Mouse (Mus musculus): ENCODE results near the gene Sav1. TPM values are rescaled to one million over a fixed set of nuclear protein-coding genes. Genes with fewer than 3 reads are reported as not detected.

The Sav1 gene
- polyA plus RNA-seq, 1 experiment from 2014 or later: 7.3 TPM

DNA sequence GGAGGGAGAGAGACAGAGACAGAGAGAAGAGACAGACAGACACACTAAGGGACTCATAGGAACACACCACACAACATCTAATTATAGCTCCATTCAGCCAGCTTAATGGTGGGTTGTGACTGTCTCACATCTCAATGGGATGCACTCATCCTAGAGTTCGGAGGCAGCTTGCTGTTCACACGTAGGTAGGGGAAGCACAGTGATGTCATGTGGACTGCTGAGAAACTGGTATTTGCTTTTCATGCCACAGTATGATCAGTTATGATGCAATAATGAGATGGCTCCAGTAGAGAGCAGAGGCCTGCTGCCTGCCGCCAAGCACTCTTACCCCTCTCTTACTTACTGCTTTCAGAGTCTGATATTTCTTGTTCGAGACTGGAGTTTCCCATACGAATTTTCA is 40.9 kb downstream of the Sav1 start:
- 93% methylated on average over 5 of the region's 5 CpGs for WGBS
- Histone ChIP-seq H3K9me3 (no peaks in the 10 kb centered on the region), H3K36me3 (peaks cover 17% of the 10 kb centered on the region; the same call in 1 of the 2 replicates), H3K27ac (replicated peaks) (no peak overlapping the region), H3K4me3 (no peak overlapping the region), H3K4me1 (no peaks in the 10 kb centered on the region), H3K4me2 (replicated peaks) (no peak overlapping the region), H3K27me3 (no peaks in the 10 kb centered on the region), H3K9ac (replicated peaks) (no peak overlapping the region)
- no peak for ATAC-seq (ENCODE audit: low FRiP score, low read depth)

- Histone ChIP-seq H3K27ac (replicated peaks) (no peak overlapping the region), H3K36me3 (peaks cover 24% of the 10 kb centered on the region)
- WGBS: 42% methylated on average over 1 of the region's 1 CpGs
Observed at GRCm38 (mm10) chr12:69941655-69942329, 45.0 kb downstream of the Sav1 start.

GRCm38 (mm10) chr12:69939291-69939690 is 47.5 kb downstream of the Sav1 start:
- Histone ChIP-seq H3K4me1 (0 out of 2 replicates have a peak, but pooled peaks cover 4% of the 10 kb centered on the region), H3K36me3 (peaks cover 35% of the 10 kb centered on the region), H3K27ac (replicated peaks) (no peak overlapping the region), H3K27me3 (no peaks in the 10 kb centered on the region), H3K4me2 (replicated peaks) (no peak overlapping the region), H3K9me3 (peaks cover 4% of the 10 kb centered on the region; the same call in 1 of the 2 replicates), H3K4me3 (no peak overlapping the region), H3K9ac (replicated peaks) (no peak overlapping the region)
- 58% methylated on average over 2 of the region's 2 CpGs for WGBS
- ATAC-seq (ENCODE audit: low FRiP score, low read depth): no peak

More at GRCm38 (mm10) chr12:69941655-69942329, 45.0 kb downstream of the Sav1 start:
- Histone ChIP-seq H3K9me3 (peaks cover 4% of the 10 kb centered on the region; the same call in 1 of the 2 replicates), H3K4me1 (0 out of 2 replicates have a peak, but pooled peaks cover 4% of the 10 kb centered on the region), H3K9ac (replicated peaks) (no peak overlapping the region), H3K4me3 (no peak overlapping the region), H3K27me3 (no peaks in the 10 kb centered on the region), H3K4me2 (replicated peaks) (no peak overlapping the region)
- no peak for ATAC-seq (ENCODE audit: low FRiP score, low read depth)

DNA sequence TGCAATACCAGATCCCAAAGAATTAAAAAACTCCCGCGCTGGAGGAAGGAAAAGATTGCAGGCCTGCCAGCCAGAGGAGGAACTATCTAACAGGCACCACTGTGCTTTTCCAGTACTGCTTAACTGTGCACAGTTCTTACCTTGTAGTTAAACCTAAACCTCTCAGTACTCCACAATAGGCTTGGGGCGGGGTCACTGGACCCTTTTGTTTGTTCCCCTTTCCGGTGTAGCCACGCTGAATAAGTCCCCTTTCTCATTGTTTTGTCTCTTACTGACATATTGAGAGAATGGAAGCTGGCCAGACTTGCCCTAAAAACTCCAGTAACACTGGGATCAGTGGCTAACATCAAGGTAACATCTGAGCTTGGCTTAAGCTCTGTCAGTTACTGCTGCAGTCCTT is 49.1 kb downstream of the Sav1 start:
- Histone ChIP-seq H3K4me1 (0 out of 2 replicates have a peak, but pooled peaks cover 4% of the 10 kb centered on the region), H3K27me3 (no peaks in the 10 kb centered on the region), H3K9me3 (peaks cover 4% of the 10 kb centered on the region; the same call in 1 of the 2 replicates), H3K27ac (replicated peaks) (no peak overlapping the region), H3K4me2 (replicated peaks) (no peak overlapping the region), H3K9ac (replicated peaks) (no peak overlapping the region), H3K36me3 (peaks cover 35% of the 10 kb centered on the region), H3K4me3 (no peak overlapping the region)
- no peak for ATAC-seq (ENCODE audit: low FRiP score, low read depth)
- 45% methylated on average over 5 of the region's 5 CpGs for WGBS

GRCm38 (mm10) chr12:69926716-69927115 is 60.1 kb downstream of the Sav1 start:
- Histone ChIP-seq H3K9ac (replicated peaks) (no peak overlapping the region), H3K27ac (replicated peaks) (no peak overlapping the region), H3K36me3 (peaks cover 17% of the 10 kb centered on the region; the same call in 1 of the 2 replicates), H3K9me3 (no peaks in the 10 kb centered on the region), H3K4me3 (no peak overlapping the region), H3K4me1 (no peaks in the 10 kb centered on the region), H3K27me3 (no peaks in the 10 kb centered on the region), H3K4me2 (replicated peaks) (no peak overlapping the region)
- WGBS: 53% methylated on average over 7 of the region's 7 CpGs
- ATAC-seq (ENCODE audit: low FRiP score, low read depth): no peak

DNA sequence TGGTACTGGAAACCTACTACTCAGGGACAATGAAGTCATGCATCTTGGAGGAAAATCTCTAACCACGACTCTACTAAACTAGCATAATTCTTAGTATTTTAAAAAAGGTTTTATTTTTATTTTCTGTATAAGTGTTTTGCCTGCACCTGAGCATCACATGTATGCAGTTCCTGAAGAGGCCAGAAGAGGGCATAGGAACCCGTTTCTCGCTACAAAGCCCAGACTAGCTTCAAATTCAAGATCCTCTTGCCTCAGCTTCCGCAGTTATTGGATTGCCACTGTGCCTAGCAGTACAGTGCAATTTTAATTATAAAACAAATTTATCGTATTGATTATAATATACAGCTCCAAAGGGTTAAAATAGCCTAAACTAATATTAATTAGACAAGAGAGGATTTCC is 62.8 kb downstream of the Sav1 start:
- Histone ChIP-seq H3K9me3 (no peaks in the 10 kb centered on the region), H3K27me3 (no peaks in the 10 kb centered on the region), H3K27ac (replicated peaks) (no peak overlapping the region), H3K4me2 (replicated peaks) (no peak overlapping the region), H3K36me3 (peaks cover 6% of the 10 kb centered on the region; the same call in 1 of the 2 replicates), H3K4me1 (no peaks in the 10 kb centered on the region), H3K9ac (replicated peaks) (no peak overlapping the region), H3K4me3 (no peak overlapping the region)
- WGBS: 16% methylated on average over 5 of the region's 5 CpGs
- no peak for ATAC-seq (ENCODE audit: low FRiP score, low read depth)

DNA sequence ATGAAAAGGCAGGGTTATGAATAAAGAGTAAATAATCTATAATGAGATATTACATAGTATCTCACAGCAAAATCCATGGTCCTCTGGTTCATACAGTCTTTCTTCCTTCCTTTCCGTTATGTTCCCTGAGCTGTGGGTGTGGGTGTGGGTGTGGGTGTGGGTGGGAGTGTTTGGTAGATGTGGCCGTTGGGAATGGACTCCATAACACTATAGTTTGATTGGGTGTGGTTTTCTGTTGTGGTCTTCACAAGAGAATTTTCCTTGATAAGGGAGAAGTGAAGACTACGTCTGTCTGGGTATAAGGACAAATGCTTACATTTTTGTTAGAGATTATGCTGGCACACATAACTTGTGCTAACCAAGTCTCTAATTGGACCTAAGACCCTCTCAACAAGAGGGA is 63.2 kb downstream of the Sav1 start:
- ATAC-seq (ENCODE audit: low FRiP score, low read depth): no peak
- Histone ChIP-seq H3K4me2 (replicated peaks) (no peak overlapping the region), H3K4me3 (no peak overlapping the region), H3K27me3 (no peaks in the 10 kb centered on the region), H3K9ac (replicated peaks) (no peak overlapping the region), H3K4me1 (no peaks in the 10 kb centered on the region), H3K36me3 (peaks cover 6% of the 10 kb centered on the region; the same call in 1 of the 2 replicates), H3K27ac (replicated peaks) (no peak overlapping the region), H3K9me3 (no peaks in the 10 kb centered on the region)
- 44% methylated on average over 3 of the region's 3 CpGs for WGBS

DNA sequence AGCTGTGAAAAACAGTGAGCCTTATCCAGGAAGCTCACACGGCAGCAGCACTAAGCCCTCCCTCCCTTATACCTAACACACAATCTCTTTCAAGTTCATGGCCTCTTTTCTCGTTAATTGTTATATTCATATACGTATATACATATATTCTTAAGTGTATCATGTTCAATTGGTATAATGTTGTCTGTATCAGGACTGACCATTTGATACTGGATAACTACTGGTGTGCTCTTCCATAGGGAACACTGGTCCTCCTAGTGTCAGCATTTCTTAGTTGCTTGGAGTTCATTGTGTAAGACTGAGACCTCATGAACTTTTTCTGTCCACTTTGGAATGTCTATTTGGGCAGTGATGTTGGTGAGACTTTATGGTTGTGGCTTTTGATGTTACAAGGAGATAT is 63.7 kb downstream of the Sav1 start:
- no peak overlapping the region for H3K9ac ChIP-seq (replicated peaks)
- H3K27me3 ChIP-seq: no peaks in the 10 kb centered on the region
- peaks cover 6% of the 10 kb centered on the region; the same call in 1 of the 2 replicates for H3K36me3 ChIP-seq
- no peak overlapping the region for H3K4me2 ChIP-seq (replicated peaks)
- ATAC-seq (ENCODE audit: low FRiP score, low read depth): no peak
- H3K4me1 ChIP-seq: no peaks in the 10 kb centered on the region
- H3K27ac ChIP-seq (replicated peaks): no peak overlapping the region
- WGBS: 91% methylated on average over 3 of the region's 3 CpGs
- H3K9me3 ChIP-seq: no peaks in the 10 kb centered on the region
- no peak overlapping the region for H3K4me3 ChIP-seq

GRCm38 (mm10) chr12:69922099-69922498 is 64.7 kb downstream of the Sav1 start:
- Histone ChIP-seq H3K4me2 (replicated peaks) (no peak overlapping the region), H3K27me3 (no peaks in the 10 kb centered on the region), H3K4me3 (no peak overlapping the region), H3K4me1 (no peaks in the 10 kb centered on the region), H3K27ac (replicated peaks) (no peak overlapping the region), H3K36me3 (peaks cover 5% of the 10 kb centered on the region; the same call in 1 of the 2 replicates), H3K9ac (replicated peaks) (no peak overlapping the region), H3K9me3 (no peaks in the 10 kb centered on the region)
- WGBS: 84% methylated on average over 1 of the region's 1 CpGs
- ATAC-seq (ENCODE audit: low FRiP score, low read depth): no peak

- H3K36me3 ChIP-seq: no peaks in the 10 kb centered on the region
- no peaks in the 10 kb centered on the region for H3K4me1 ChIP-seq
- WGBS: 90% methylated on average over 2 of the region's 2 CpGs
Observed at GRCm38 (mm10) chr12:69917870-69918269, 68.9 kb downstream of the Sav1 start.

More at GRCm38 (mm10) chr12:69917870-69918269, 68.9 kb downstream of the Sav1 start:
- Histone ChIP-seq H3K9me3 (no peaks in the 10 kb centered on the region), H3K4me3 (no peak overlapping the region), H3K9ac (replicated peaks) (no peak overlapping the region), H3K4me2 (replicated peaks) (no peak overlapping the region), H3K27me3 (no peaks in the 10 kb centered on the region), H3K27ac (replicated peaks) (no peak overlapping the region)
- no peak for ATAC-seq (ENCODE audit: low FRiP score, low read depth)

All from midbrain, embryonic 12.5 days (tissue).